Mouse (Mus musculus) stomach, postnatal 0 days (tissue): ENCODE measurements around the gene Hspa4.
"Not testable (repeated sequence)": the region's sequence is repeated elsewhere in the genome, so short reads cannot be mapped to it uniquely, and the experiment has no call there.

ENCODE experiments used
- CTCF ChIP-seq: IDR thresholded peaks from 2 replicates; pipeline ENCODE4 v1.5.1; 2016; ENCODE audit warnings: antibody characterized with exemption, low read depth, mild to moderate bottlenecking, moderate library complexity
- EP300 ChIP-seq: optimal IDR thresholded peaks from 2 replicates; pipeline ENCODE3; 2016; ENCODE audit warnings: antibody characterized with exemption

GRCm38 (mm10) chr11:53341019-53341418 lies 40.8 kb upstream of the Hspa4 start:
- not testable (repeated sequence) for TF ChIP-seq CTCF
- peak; percentile 28 for TF ChIP-seq EP300
